Mouse (Mus musculus) stomach, postnatal 0 days (tissue): Measurements from ENCODE around the gene Ogfod3.

Experiments used
- CTCF ChIP-seq: IDR thresholded peaks from 2 replicates; pipeline ENCODE4 v1.5.1; 2016; ENCODE audit warnings: antibody characterized with exemption, low read depth, mild to moderate bottlenecking, moderate library complexity
- EP300 ChIP-seq: optimal IDR thresholded peaks from 2 replicates; pipeline ENCODE3; 2016; ENCODE audit warnings: antibody characterized with exemption

GRCm38 (mm10) chr11:121129616-121130015, 74.9 kb downstream of the Ogfod3 start:
- TF ChIP-seq CTCF (no peak), EP300 (no peak)
